Mouse (Mus musculus) intestine, postnatal 0 days (tissue): ENCODE measurements around the gene Pigs. TPM values are rescaled to one million over a fixed set of nuclear protein-coding genes. Genes with fewer than 3 reads are reported as not detected.

ENCODE experiments used
- ATAC-seq: fragments of 200-750 bp; cut with Nextera tagmentation; 2 replicates; pipeline ENCODE4 v1.8.0; 2017; ENCODE audit warnings: mild to moderate bottlenecking, moderate TSS enrichment, moderate library complexity
- H3K27ac ChIP-seq: fragments of 300-500 bp; sonication (generic); 2 replicates; pipeline ENCODE4 v1.5.1; 2014; ENCODE audit warnings: mild to moderate bottlenecking, low read depth, low read length, moderate library complexity
- H3K27me3 ChIP-seq: fragments of 300-500 bp; sonication (generic); replicated peaks from 2 replicates; pipeline ENCODE4 v1.6.1; 2014; ENCODE audit warnings: low read length, mixed read lengths; ENCODE audit not compliant: control insufficient read depth, insufficient read depth
- H3K36me3 ChIP-seq: fragments of 300-500 bp; sonication (generic); 2 replicates; pipeline ENCODE4 v1.6.1; 2014; ENCODE audit warnings: mild to moderate bottlenecking, moderate library complexity; ENCODE audit not compliant: control insufficient read depth, insufficient read depth
- H3K4me1 ChIP-seq: fragments of 300-500 bp; sonication (generic); replicated peaks from 2 replicates; pipeline ENCODE4 v1.6.1; 2014; ENCODE audit warnings: antibody characterized with exemption, low read length, mixed read lengths; ENCODE audit not compliant: control insufficient read depth, insufficient read depth
- H3K4me2 ChIP-seq: fragments of 300-500 bp; sonication (generic); replicated peaks from 2 replicates; pipeline ENCODE4 v1.6.1; 2014; ENCODE audit warnings: low read depth, mild to moderate bottlenecking, moderate library complexity
- H3K4me3 ChIP-seq: fragments of 300-500 bp; sonication (generic); 2 replicates; pipeline ENCODE4 v1.5.1; 2014; ENCODE audit warnings: low read depth, low read length
- H3K9ac ChIP-seq: fragments of 300-500 bp; sonication (generic); 2 replicates; pipeline ENCODE4 v1.6.1; 2014; ENCODE audit warnings: mild to moderate bottlenecking, low read depth, low read length
- H3K9me3 ChIP-seq: fragments of 300-500 bp; sonication (generic); 2 replicates; pipeline ENCODE4 v1.6.1; 2016; ENCODE audit warnings: mixed run types; ENCODE audit not compliant: control insufficient read depth
- CTCF ChIP-seq: sonication (generic); IDR thresholded peaks from 2 replicates; pipeline ENCODE4 v1.5.1; 2016; ENCODE audit warnings: low read depth, mild to moderate bottlenecking, control low read depth, antibody characterized with exemption, moderate library complexity
- WGBS: fragments of 180-500 bp; shearing (Covaris S2); extraction: QIAGEN DNeasy Blood & Tissue Kit; methylation state at CpG from one replicate; pipeline ENCODE4 v1.1.7; 2014; 5-methylcytosine and 5-hydroxymethylcytosine counted together
- polyA plus RNA-seq: library from polyadenylated mRNA; unstranded; fragments of >200 nt; fragmentation: Nextera tagmentation; extraction: Ambion mirVana; gene quantifications from 2 replicates; pipeline ENCODE4 v1.2.1, GENCODE M21; 2015

Pigs gene
- polyA plus RNA-seq, 1 experiment from 2014 or later, result 58.6 TPM

DNA sequence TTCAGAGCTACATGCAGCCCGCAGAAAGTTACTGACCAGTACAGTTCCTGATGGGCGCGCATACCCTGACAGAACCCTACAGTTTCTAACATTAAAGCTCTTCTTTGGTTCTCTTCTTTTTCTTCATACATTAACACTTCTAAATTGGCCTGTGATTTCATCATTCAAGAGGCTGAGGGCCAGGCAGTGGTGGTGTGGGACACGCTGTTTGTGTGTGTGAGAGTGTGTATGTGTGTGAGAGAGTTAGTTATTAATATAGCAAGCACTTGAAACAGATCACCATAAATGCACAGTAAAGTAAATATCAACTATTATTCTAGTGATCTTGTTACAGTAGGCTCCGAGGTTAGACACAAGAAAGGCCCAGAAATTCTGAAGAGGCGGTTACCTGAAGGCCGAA is 27.3 kb upstream of the Pigs start:
- H3K9ac ChIP-seq, result peak overlapping the region; percentile 47; the same call in 1 of the 2 replicates
- H3K9me3 ChIP-seq, result no peaks in the 10 kb centered on the region
- H3K4me1 ChIP-seq, result no peaks in the 10 kb centered on the region
- H3K27me3 ChIP-seq, result no peaks in the 10 kb centered on the region
- peak; percentile 26; the same call in 1 of the 2 replicates for ATAC-seq
- no peak for TF ChIP-seq CTCF
- H3K36me3 ChIP-seq, result peaks cover 15% of the 10 kb centered on the region
- H3K4me2 ChIP-seq, result peak overlapping the region; percentile 93
- peak overlapping the region; percentile 87 for H3K4me3 ChIP-seq
- WGBS, result 65% methylated on average over 7 of the region's 7 CpGs
- no peak overlapping the region for H3K27ac ChIP-seq

DNA sequence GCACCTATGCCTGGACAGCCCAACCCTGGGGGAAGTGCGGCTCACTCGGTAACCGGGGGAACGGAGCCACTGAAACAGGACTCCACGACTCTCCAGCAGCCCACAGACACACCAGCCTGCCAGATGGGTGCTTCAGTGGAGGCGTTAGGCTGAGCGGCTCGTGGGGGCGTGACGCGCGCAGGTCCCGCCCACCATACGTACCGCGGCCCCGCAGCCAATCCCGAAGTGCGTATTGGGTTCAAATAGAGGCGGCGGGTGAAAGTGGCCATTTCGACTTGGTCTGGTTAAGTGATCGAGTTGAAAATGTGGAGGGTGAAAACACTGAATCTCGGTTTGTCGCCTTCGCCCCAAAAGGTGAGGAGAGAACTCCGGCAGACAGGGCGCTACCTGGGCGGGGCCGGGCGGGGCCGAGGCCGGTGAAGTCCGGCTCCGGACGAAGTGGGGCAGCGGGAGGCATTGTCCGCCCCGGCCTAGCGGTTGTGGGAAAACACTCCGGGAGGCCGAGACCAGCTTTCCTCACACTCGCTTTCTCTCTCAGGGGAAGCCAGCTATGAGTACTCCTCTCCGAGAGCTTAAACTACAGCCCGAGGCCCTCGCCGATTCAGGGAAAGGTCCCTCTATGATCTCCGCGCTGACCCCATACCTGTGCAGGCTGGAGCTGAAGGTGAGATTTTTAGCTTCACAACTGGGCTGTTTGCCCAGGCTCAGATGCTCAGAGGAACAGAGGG is 26.7 kb upstream of the Pigs start, which contains the start of gene Spag5:
TSS of gene Spag5 (plus strand) at position 173 of the 728 bp plus-strand sequence.
- no peak for TF ChIP-seq CTCF
- Histone ChIP-seq H3K27ac (no peak within 1 kb of the TSS), H3K4me1 (no peaks in the 10 kb centered on the region), H3K4me3 (peak within 1 kb of the TSS; percentile 87), H3K27me3 (no peaks in the 10 kb centered on the region), H3K9me3 (no peaks in the 10 kb centered on the region), H3K9ac (peak within 1 kb of the TSS; percentile 47), H3K4me2 (peak within 1 kb of the TSS; percentile 93), H3K36me3 (peaks cover 15% of the 10 kb centered on the region)
- under 1% methylated on average over 49 of the region's 49 CpGs for whole genome bisulfite sequencing
- peak; percentile 98 for ATAC-seq

DNA sequence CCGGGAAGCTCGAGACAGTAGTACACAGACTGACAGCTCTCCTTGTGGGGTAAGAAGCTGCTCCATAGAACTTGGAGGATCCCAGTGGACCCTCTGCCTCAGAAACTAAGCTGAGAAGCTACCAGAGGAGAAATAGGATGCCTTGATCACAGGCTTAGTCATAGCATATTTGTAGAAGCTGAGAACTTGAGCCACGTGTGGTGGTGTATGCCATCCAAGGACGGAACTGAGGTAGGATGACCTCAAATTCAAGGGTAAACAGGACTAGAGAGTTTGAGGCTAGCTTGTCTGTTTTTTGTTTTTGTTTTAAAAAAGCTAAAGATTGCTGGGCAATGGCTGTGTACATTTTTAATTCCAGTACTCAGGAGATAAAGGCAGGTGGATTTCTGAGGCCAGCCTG is 22.9 kb upstream of the Pigs start:
- Histone ChIP-seq H3K27me3 (no peaks in the 10 kb centered on the region), H3K9ac (no peak overlapping the region), H3K4me2 (no peak overlapping the region), H3K36me3 (peaks cover 15% of the 10 kb centered on the region), H3K9me3 (no peaks in the 10 kb centered on the region), H3K27ac (no peak overlapping the region), H3K4me3 (no peak overlapping the region), H3K4me1 (no peaks in the 10 kb centered on the region)
- no peak for ATAC-seq
- 90% methylated on average over 4 of the region's 4 CpGs for WGBS
- no peak for TF ChIP-seq CTCF

DNA sequence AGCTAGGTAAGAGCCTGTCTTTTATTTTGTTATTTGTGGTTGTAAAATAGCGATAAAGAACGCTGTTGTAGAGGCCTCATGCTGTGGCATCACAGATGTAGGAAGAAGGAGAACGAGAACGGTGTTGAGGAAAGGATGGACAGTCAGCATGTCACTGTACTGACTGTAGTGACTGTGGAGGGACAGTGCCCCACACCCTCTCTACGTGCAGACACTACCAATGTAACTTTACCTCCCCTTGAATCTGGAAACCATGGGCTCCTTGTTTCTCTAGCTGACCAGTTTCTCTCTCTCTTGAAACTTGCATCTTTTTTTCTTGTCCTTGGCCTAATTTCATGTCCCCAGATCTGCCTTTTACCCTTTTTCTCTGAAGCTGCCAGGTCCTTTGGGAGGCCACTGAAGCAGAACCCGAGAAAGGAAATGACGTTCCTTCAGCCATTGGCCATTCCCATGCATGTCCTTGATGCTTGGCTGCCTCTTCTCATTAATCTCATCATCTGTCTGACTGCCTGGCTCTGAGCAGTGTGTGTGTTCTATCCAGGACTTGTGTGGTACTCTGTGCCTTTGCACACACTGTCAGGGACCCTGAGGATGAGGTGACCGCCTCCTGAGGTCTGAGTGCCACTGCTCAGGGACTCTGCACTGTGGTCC is 17.2 kb upstream of the Pigs start:
- no peak for TF ChIP-seq CTCF
- peaks cover 26% of the 10 kb centered on the region for H3K36me3 ChIP-seq
- 90% methylated on average over 8 of the region's 8 CpGs for WGBS
- H3K9me3 ChIP-seq, result no peaks in the 10 kb centered on the region
- no peak overlapping the region for H3K27ac ChIP-seq
- H3K9ac ChIP-seq, result no peak overlapping the region
- no peak overlapping the region for H3K4me3 ChIP-seq
- no peaks in the 10 kb centered on the region for H3K4me1 ChIP-seq
- H3K27me3 ChIP-seq, result no peaks in the 10 kb centered on the region
- H3K4me2 ChIP-seq, result no peak overlapping the region
- no peak for ATAC-seq

DNA sequence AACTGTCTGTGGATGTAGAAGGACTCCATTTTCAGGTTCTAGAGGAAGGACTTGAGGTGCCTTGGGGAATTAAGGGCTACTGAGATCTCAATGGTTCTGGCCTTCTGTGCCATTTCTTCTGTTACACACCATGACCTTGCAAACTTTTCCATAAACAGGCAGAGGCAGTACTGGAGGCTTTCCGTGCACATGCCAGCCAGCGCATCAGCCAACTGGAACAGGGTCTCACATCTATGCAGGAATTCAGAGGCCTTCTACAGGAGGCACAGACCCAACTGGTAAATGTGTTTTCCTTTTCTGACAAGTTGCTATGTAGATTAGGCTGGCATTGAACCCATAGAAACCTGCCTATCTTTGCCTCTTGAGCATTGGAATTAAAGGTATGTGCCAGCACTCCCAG is 14.6 kb upstream of the Pigs start:
- ATAC-seq, result no peak
- Histone ChIP-seq H3K36me3 (peaks cover 41% of the 10 kb centered on the region), H3K9ac (no peak overlapping the region), H3K27ac (0 out of 2 replicates have a peak overlapping the region, but pooled peaks have one; percentile 7), H3K4me3 (no peak overlapping the region), H3K4me1 (no peaks in the 10 kb centered on the region), H3K27me3 (no peaks in the 10 kb centered on the region), H3K9me3 (no peaks in the 10 kb centered on the region), H3K4me2 (no peak overlapping the region)
- TF ChIP-seq CTCF, result no peak
- 97% methylated on average over 2 of the region's 2 CpGs for WGBS

DNA sequence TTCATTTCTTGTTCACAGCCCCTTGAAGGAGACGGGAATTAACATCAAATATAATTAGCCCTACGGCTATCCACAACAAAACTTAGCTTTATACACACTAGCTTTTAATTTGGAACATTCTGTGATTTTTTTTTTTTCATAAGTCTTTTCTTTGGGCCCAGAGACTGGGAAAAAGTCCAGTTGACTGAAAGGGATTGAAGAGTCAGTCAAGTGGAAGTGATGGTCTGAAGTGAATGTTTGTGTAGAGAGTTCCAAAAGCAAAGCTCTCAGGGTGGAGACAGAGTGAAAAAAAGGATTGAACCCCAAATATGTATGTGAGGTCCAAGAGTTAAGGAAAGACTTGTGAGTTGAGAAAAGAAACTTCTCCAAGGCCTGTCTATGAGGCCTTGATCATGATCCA is 9.8 kb upstream of the Pigs start:
- ATAC-seq, result no peak
- Histone ChIP-seq H3K27me3 (no peaks in the 10 kb centered on the region), H3K27ac (no peak overlapping the region), H3K9me3 (no peaks in the 10 kb centered on the region), H3K4me3 (no peak overlapping the region), H3K4me1 (no peaks in the 10 kb centered on the region), H3K4me2 (no peak overlapping the region), H3K36me3 (peaks cover 45% of the 10 kb centered on the region), H3K9ac (no peak overlapping the region)
- no peak for TF ChIP-seq CTCF
- WGBS, result 96% methylated on average over 2 of the region's 2 CpGs
